Mouse (Mus musculus) liver, adult 2 months (tissue): ENCODE results near the gene Ppm1l.

Experiments
- CTCF ChIP-seq: fragments of 200-500 bp; IDR thresholded peaks from 2 replicates; pipeline ENCODE4 v1.5.1; 2011; ENCODE audit warnings: low read depth, low read length, control low read depth
- POLR2A ChIP-seq: fragments of 200-500 bp; IDR thresholded peaks from 2 replicates; pipeline ENCODE4 v1.6.1; 2011; ENCODE audit warnings: low read length, control low read depth; ENCODE audit not compliant: insufficient read depth; ENCODE audit errors: extremely low read depth

DNA sequence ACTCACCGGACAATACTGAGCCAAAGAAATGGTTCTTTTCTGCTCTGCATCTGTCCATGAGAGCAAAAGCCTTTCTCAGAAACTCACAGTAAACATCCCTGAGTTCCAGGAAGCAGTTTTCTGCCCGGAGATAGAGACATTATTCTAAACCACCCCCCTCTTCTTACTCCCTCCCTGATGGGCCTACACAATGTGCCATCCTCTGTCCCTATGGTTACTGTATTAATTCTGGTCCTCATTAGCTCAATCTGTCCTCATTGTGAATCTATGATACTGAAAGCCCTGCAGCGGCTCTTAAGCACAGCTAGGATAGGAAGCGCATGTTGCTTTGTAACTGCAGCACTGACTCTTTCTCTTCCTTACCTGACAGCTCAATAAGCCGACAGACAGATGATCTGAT is 228.4 kb downstream of the Ppm1l start:
- no peak for TF ChIP-seq POLR2A
- TF ChIP-seq CTCF: no peak
